Mouse (Mus musculus): Measurements from ENCODE around the gene 1700049E17Rik1.
"Not testable (repeated sequence)": the region's sequence is repeated elsewhere in the genome, so short reads cannot be mapped to it uniquely, and the experiment has no call there.

DNA sequence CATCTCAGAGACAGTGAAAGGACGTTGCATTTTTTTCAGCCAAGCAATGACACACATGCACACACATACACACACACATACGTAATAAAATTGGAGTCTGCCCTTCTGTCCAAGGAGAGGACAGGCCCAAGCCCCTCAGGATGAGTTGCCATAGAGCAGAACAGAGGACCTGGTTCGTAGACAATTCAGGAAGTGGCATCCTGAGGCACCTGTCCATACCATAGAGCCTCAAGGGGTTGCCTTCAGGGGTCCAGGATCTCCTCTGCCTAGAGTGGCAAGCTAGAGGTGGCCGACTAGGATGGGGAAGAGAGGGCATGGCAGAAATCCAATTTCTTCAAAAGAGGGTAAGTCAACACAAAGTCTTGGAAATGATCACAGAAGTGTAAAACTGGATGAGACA lies 39.3 kb downstream of the 1700049E17Rik1 start:
- not testable (repeated sequence) for TF ChIP-seq EP300, CTCF (IDR thresholded peaks at IDR 0.05)

All from lung, postnatal 0 days (tissue).